Mouse (Mus musculus): ENCODE measurements around the gene Lce1c. TPM values are rescaled to one million over a fixed set of nuclear protein-coding genes. Genes with fewer than 3 reads are reported as not detected.

Lce1c gene
- polyA plus RNA-seq, 1 experiment from 2014 or later = not detected

DNA sequence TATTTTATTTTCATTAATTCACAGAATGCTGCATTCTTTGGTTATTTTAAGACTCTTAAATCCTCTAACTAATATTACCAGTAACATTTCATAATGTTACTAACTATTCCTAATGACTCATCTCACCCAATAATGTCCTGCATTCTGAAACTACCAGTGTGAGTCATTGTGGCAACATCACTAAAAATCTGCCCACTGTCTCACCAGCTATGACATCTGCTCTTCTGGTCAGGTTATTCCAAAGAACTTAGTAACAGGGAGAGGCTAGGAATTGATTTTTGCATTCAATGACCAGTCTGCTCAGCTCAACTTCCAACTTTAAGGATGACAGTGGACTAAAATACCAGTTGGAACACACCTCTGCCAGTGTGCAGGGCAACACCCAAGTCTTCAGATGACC, 12.6 kb downstream of the Lce1c start:
- no peaks in the 10 kb centered on the region for H3K27me3 ChIP-seq (ENCODE audit: control insufficient read depth, insufficient read depth, low read depth, low read length)
- ATAC-seq (ENCODE audit: low read depth) = no peak

DNA sequence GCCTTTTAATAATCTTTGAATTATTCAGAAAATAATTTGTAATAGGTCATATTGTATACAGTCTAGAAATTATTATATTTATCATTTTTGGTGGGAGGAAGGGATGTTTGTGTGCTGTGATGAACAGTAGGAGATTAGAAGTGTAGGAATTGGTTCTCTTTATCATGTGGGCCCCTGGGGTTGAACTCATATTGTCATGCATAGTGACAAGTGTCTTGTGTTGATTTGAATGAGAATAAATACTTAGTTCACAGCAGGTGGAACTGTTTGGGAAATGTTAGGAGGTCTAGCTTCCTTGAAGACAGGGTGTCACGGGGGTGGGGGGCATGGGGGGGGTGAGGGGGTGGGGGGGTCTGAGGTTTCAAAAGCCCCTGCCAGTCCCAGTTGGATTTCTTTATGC, 15.6 kb downstream of the Lce1c start:
- Histone ChIP-seq H3K4me1 (ENCODE audit: control insufficient read depth, low read depth, low read length) (no peaks in the 10 kb centered on the region), H3K4me2 (ENCODE audit: low read depth, low read length) (no peak overlapping the region), H3K27me3 (ENCODE audit: control insufficient read depth, insufficient read depth, low read depth, low read length) (no peaks in the 10 kb centered on the region), H3K27ac (ENCODE audit: low read length) (no peak overlapping the region), H3K36me3 (ENCODE audit: control insufficient read depth, insufficient read depth) (no peaks in the 10 kb centered on the region), H3K9ac (ENCODE audit: low read depth, low read length) (no peak overlapping the region), H3K4me3 (ENCODE audit: low read depth, low read length) (no peak overlapping the region), H3K9me3 (replicated peaks; ENCODE audit: control insufficient read depth, low read length) (no peaks in the 10 kb centered on the region)
- WGBS (ENCODE audit: insufficient replicate concordance) = 9% methylated on average over 1 of the region's 1 CpGs
- ATAC-seq (ENCODE audit: low read depth) = no peak

More for the DNA sequence above, 12.6 kb downstream of the Lce1c start:
- H3K4me1 ChIP-seq (ENCODE audit: control insufficient read depth, low read depth, low read length) = no peaks in the 10 kb centered on the region
- no peak overlapping the region for H3K4me3 ChIP-seq (ENCODE audit: low read depth, low read length)
- H3K9me3 ChIP-seq (replicated peaks; ENCODE audit: control insufficient read depth, low read length) = no peaks in the 10 kb centered on the region
- H3K27ac ChIP-seq (ENCODE audit: low read length) = no peak overlapping the region
- no peaks in the 10 kb centered on the region for H3K36me3 ChIP-seq (ENCODE audit: control insufficient read depth, insufficient read depth)
- no peak overlapping the region for H3K9ac ChIP-seq (ENCODE audit: low read depth, low read length)
- no peak overlapping the region for H3K4me2 ChIP-seq (ENCODE audit: low read depth, low read length)

DNA sequence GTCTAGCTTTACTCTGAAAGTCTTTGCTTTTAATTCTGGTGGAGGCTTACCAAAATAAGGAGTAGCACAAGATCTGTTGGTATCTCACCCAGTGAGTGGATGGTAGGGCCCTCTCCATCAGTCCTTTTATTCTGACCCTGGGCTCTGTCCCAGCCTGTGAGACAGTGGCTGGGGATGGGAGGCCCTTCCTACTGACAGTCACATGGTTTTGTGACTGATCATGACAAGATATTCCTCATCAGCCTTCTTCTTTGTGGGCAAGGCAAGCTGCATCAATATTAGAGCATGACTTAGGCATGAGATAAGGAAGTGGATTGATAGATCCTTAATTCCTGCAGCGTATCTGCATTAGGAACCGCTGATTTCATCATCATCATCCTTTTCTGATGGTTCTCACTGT, 29.9 kb downstream of the Lce1c start, which contains the start of gene Lce1e:
TSS of gene Lce1e (minus strand) at position 101 of the 400 bp plus-strand sequence.
- WGBS (ENCODE audit: insufficient replicate concordance) = 58% methylated on average over 2 of the region's 2 CpGs
- Histone ChIP-seq H3K27ac (ENCODE audit: low read length) (no peak within 1 kb of the TSS), H3K4me3 (ENCODE audit: low read depth, low read length) (no peak within 1 kb of the TSS), H3K9me3 (replicated peaks; ENCODE audit: control insufficient read depth, low read length) (no peaks in the 10 kb centered on the region), H3K4me1 (ENCODE audit: control insufficient read depth, low read depth, low read length) (no peaks in the 10 kb centered on the region), H3K4me2 (ENCODE audit: low read depth, low read length) (no peak within 1 kb of the TSS), H3K27me3 (ENCODE audit: control insufficient read depth, insufficient read depth, low read depth, low read length) (no peaks in the 10 kb centered on the region), H3K9ac (ENCODE audit: low read depth, low read length) (no peak within 1 kb of the TSS), H3K36me3 (ENCODE audit: control insufficient read depth, insufficient read depth) (no peaks in the 10 kb centered on the region)
- no peak for ATAC-seq (ENCODE audit: low read depth)

DNA sequence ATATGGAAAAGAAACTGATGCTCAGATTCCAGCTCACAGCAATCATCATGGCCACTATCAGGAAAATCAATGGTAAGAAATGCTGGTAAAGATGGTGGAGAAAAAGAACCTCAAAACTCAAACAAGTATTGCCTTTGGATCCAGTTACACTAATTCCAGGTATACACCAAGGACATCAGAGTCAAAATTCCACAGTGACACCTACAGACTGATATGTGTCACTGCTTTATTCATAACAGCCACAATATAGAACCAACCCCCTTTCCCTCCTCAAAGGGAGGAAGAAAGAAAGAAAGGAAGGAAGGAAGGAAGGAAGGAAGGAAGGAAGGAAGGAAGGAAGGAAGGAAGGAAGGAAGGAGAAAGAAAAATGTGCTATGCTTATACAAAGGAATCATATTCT, 36.1 kb downstream of the Lce1c start:
- no peak for ATAC-seq (ENCODE audit: low read depth)
- Histone ChIP-seq H3K4me2 (ENCODE audit: low read depth, low read length) (no peak overlapping the region), H3K9me3 (replicated peaks; ENCODE audit: control insufficient read depth, low read length) (no peaks in the 10 kb centered on the region), H3K27ac (ENCODE audit: low read length) (no peak overlapping the region), H3K27me3 (ENCODE audit: control insufficient read depth, insufficient read depth, low read depth, low read length) (no peaks in the 10 kb centered on the region), H3K4me1 (ENCODE audit: control insufficient read depth, low read depth, low read length) (no peaks in the 10 kb centered on the region), H3K9ac (ENCODE audit: low read depth, low read length) (no peak overlapping the region), H3K36me3 (ENCODE audit: control insufficient read depth, insufficient read depth) (no peaks in the 10 kb centered on the region), H3K4me3 (ENCODE audit: low read depth, low read length) (no peak overlapping the region)

DNA sequence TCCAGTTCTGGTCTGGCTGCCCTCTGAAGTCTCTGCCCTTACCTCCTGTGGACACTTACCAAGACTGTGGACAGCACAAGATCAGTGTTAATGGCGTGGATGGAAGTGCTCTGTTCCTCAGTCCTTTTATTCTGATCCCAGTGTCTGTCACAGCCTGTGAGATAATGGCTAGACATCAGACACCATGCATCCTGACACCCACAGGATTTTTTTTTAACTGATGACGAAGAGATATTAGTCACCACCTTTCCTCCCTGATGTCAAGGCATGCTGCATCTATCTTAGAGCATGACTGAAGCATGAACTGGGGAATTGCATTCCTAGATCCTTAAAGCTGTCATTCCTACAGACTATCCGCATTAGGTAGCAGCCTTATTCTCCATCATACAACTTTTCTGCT, 41.2 kb downstream of the Lce1c start, which contains the start of gene Lce1f:
TSS of gene Lce1f (minus strand) at position 101 of the 400 bp plus-strand sequence.
- ATAC-seq (ENCODE audit: low read depth) = no peak
- no peaks in the 10 kb centered on the region for H3K9me3 ChIP-seq (replicated peaks; ENCODE audit: control insufficient read depth, low read length)
- no peaks in the 10 kb centered on the region for H3K36me3 ChIP-seq (ENCODE audit: control insufficient read depth, insufficient read depth)
- no peaks in the 10 kb centered on the region for H3K4me1 ChIP-seq (ENCODE audit: control insufficient read depth, low read depth, low read length)
- no peak within 1 kb of the TSS for H3K4me2 ChIP-seq (ENCODE audit: low read depth, low read length)
- H3K9ac ChIP-seq (ENCODE audit: low read depth, low read length) = no peak within 1 kb of the TSS
- H3K4me3 ChIP-seq (ENCODE audit: low read depth, low read length) = no peak within 1 kb of the TSS
- H3K27ac ChIP-seq (ENCODE audit: low read length) = no peak within 1 kb of the TSS
- 50% methylated on average over 3 of the region's 3 CpGs for WGBS (ENCODE audit: insufficient replicate concordance)
- no peaks in the 10 kb centered on the region for H3K27me3 ChIP-seq (ENCODE audit: control insufficient read depth, insufficient read depth, low read depth, low read length)

DNA sequence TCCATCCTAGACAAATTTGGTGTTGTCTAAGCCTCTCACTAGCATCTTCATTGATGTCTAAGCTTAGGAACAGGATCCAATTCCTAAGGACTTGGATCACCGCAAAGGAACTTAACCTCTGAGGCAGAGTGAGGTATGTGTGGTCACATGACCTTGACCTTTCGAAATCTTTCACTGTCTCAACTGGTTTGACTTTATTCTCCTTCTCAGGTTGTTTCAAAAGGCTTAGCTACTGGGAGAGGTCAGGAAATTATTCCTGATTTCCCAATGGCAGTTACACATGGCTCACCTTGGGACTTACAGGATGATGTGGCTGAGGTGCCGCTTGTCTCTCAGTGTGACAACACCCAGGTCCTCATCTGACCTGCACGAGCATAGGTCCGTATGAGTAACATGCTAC, 43.6 kb downstream of the Lce1c start:
- no peak overlapping the region for H3K4me3 ChIP-seq (ENCODE audit: low read depth, low read length)
- H3K9ac ChIP-seq (ENCODE audit: low read depth, low read length) = no peak overlapping the region
- H3K36me3 ChIP-seq (ENCODE audit: control insufficient read depth, insufficient read depth) = no peaks in the 10 kb centered on the region
- WGBS (ENCODE audit: insufficient replicate concordance) = 64% methylated on average over 5 of the region's 5 CpGs
- ATAC-seq (ENCODE audit: low read depth) = no peak
- H3K4me2 ChIP-seq (ENCODE audit: low read depth, low read length) = no peak overlapping the region
- no peak overlapping the region for H3K27ac ChIP-seq (ENCODE audit: low read length)
- no peaks in the 10 kb centered on the region for H3K9me3 ChIP-seq (replicated peaks; ENCODE audit: control insufficient read depth, low read length)
- no peaks in the 10 kb centered on the region for H3K4me1 ChIP-seq (ENCODE audit: control insufficient read depth, low read depth, low read length)
- no peaks in the 10 kb centered on the region for H3K27me3 ChIP-seq (ENCODE audit: control insufficient read depth, insufficient read depth, low read depth, low read length)

Other genes starting within 250 kb of the Lce1c start
- gene Gm9774, start 249.8 kb upstream of the Lce1c start, polyA plus RNA-seq (2015; fragmentation: Nextera tagmentation; extraction: Ambion mirVana) = 3.5 and 4.3 TPM in 2 replicates
- gene Sprr2k, start 246.7 kb upstream of the Lce1c start, polyA plus RNA-seq (2015; fragmentation: Nextera tagmentation; extraction: Ambion mirVana) = not detected in 2 replicates
- gene Sprr1b, start 240.5 kb upstream of the Lce1c start, polyA plus RNA-seq (2015; fragmentation: Nextera tagmentation; extraction: Ambion mirVana) = not detected in 2 replicates
- not detected in 2 replicates for gene Sprr3, start 220.5 kb upstream of the Lce1c start, polyA plus RNA-seq (2015; fragmentation: Nextera tagmentation; extraction: Ambion mirVana)
- gene Sprr1a, start 193.4 kb upstream of the Lce1c start, polyA plus RNA-seq (2015; fragmentation: Nextera tagmentation; extraction: Ambion mirVana) = 0.15 TPM in 1 of 2 replicates, not detected in the other
- not detected in 2 replicates for gene Sprr4, start 178.8 kb upstream of the Lce1c start, polyA plus RNA-seq (2015; fragmentation: Nextera tagmentation; extraction: Ambion mirVana)
- gene 2310046K23Rik, start 144.7 kb upstream of the Lce1c start, polyA plus RNA-seq (2015; fragmentation: Nextera tagmentation; extraction: Ambion mirVana) = not detected in 2 replicates
- gene Ivl, start 105.5 kb upstream of the Lce1c start, polyA plus RNA-seq (2015; fragmentation: Nextera tagmentation; extraction: Ambion mirVana) = not detected in 2 replicates
- gene Smcp, start 90.2 kb upstream of the Lce1c start, polyA plus RNA-seq (2015; fragmentation: Nextera tagmentation; extraction: Ambion mirVana) = 0.13 and 0.24 TPM in 2 replicates
- gene 2210017I01Rik, start 71.8 kb upstream of the Lce1c start, polyA plus RNA-seq (2015; fragmentation: Nextera tagmentation; extraction: Ambion mirVana) = not detected in 2 replicates
- 0.11 TPM in 1 of 2 replicates, not detected in the other for gene Lce6a, start 57.6 kb upstream of the Lce1c start, polyA plus RNA-seq (2015; fragmentation: Nextera tagmentation; extraction: Ambion mirVana)
- gene Lce1a1, start 30.9 kb upstream of the Lce1c start, polyA plus RNA-seq (2015; fragmentation: Nextera tagmentation; extraction: Ambion mirVana) = not detected in 2 replicates
- gene Lce1b, start 22.3 kb upstream of the Lce1c start, polyA plus RNA-seq (2015; fragmentation: Nextera tagmentation; extraction: Ambion mirVana) = not detected in 2 replicates
- not detected in 2 replicates for gene Lce1a2, start 8.9 kb upstream of the Lce1c start, polyA plus RNA-seq (2015; fragmentation: Nextera tagmentation; extraction: Ambion mirVana)
- gene Lce1d, start 8.0 kb downstream of the Lce1c start, polyA plus RNA-seq (2015; fragmentation: Nextera tagmentation; extraction: Ambion mirVana) = not detected in 2 replicates
- not detected in 2 replicates for gene Lce1e, start 29.8 kb downstream of the Lce1c start, polyA plus RNA-seq (2015; fragmentation: Nextera tagmentation; extraction: Ambion mirVana)
- gene Lce1f, start 41.1 kb downstream of the Lce1c start, polyA plus RNA-seq (2015; fragmentation: Nextera tagmentation; extraction: Ambion mirVana) = not detected in 2 replicates
- not detected in 2 replicates for gene Gm38119, start 59.8 kb downstream of the Lce1c start, polyA plus RNA-seq (2015; fragmentation: Nextera tagmentation; extraction: Ambion mirVana)
- gene Lce1g, start 73.1 kb downstream of the Lce1c start, polyA plus RNA-seq (2015; fragmentation: Nextera tagmentation; extraction: Ambion mirVana) = not detected in 2 replicates
- gene Lce1h, start 85.8 kb downstream of the Lce1c start, polyA plus RNA-seq (2015; fragmentation: Nextera tagmentation; extraction: Ambion mirVana) = not detected in 2 replicates
- gene Lce1i, start 99.7 kb downstream of the Lce1c start, polyA plus RNA-seq (2015; fragmentation: Nextera tagmentation; extraction: Ambion mirVana) = not detected in 2 replicates
- gene Lce1j, start 111.3 kb downstream of the Lce1c start, polyA plus RNA-seq (2015; fragmentation: Nextera tagmentation; extraction: Ambion mirVana) = not detected in 2 replicates
- not detected in 2 replicates for gene Lce1k, start 128.6 kb downstream of the Lce1c start, polyA plus RNA-seq (2015; fragmentation: Nextera tagmentation; extraction: Ambion mirVana)
- not detected in 2 replicates for gene Kprp, start 148.0 kb downstream of the Lce1c start, polyA plus RNA-seq (2015; fragmentation: Nextera tagmentation; extraction: Ambion mirVana)
- not detected in 2 replicates for gene Lce1l, start 172.0 kb downstream of the Lce1c start, polyA plus RNA-seq (2015; fragmentation: Nextera tagmentation; extraction: Ambion mirVana)
- not detected in 2 replicates for gene 2310050C09Rik, start 191.0 kb downstream of the Lce1c start, polyA plus RNA-seq (2015; fragmentation: Nextera tagmentation; extraction: Ambion mirVana)
- gene Lce3a, start 247.0 kb downstream of the Lce1c start, polyA plus RNA-seq (2015; fragmentation: Nextera tagmentation; extraction: Ambion mirVana) = not detected in 2 replicates